Mouse (Mus musculus) ES-E14 (cell line): Measurements from ENCODE around the gene AU018091. TPM values are rescaled to one million over a fixed set of nuclear protein-coding genes. Genes with fewer than 3 reads are reported as not detected.

Source experiments
- DNase-seq: peaks from one replicate; pipeline ENCODE4 v3.0.0-alpha.2; 2013; ENCODE audit warnings: low read depth, low spot score
- H3K27ac ChIP-seq: 2 replicates; pipeline ENCODE4 v1.5.1; 2012; ENCODE audit warnings: low read depth, mild to moderate bottlenecking, low read length, moderate library complexity, mixed read lengths; ENCODE audit not compliant: poor library complexity, insufficient read depth, severe bottlenecking
- H3K36me3 ChIP-seq: 2 replicates; pipeline ENCODE4 v1.6.1; 2012; ENCODE audit warnings: mild to moderate bottlenecking, low read length, moderate library complexity, mixed read lengths; ENCODE audit not compliant: control insufficient read depth, poor library complexity, insufficient read depth, severe bottlenecking
- H3K4me1 ChIP-seq, 2 experiments: fragments of 150-350 bp in 1 of 2; sonication (generic) in 1 of 2; 2 replicates each; pipeline ENCODE4 v1.6.1; 2012; ENCODE audit warnings: low read length in 2 of 2, mild to moderate bottlenecking in 1 of 2, mixed read lengths in 1 of 2; ENCODE audit not compliant: control insufficient read depth in 2 of 2, insufficient read depth in 2 of 2, poor library complexity in 1 of 2
- H3K4me3 ChIP-seq, 2 experiments: fragments of 150-350 bp in 1 of 2; sonication (generic) in 1 of 2; 2 replicates each; pipeline ENCODE4 v1.5.1; 2012; ENCODE audit warnings: low read length in 2 of 2, low read depth in 1 of 2, mild to moderate bottlenecking in 1 of 2, mixed read lengths in 1 of 2; ENCODE audit not compliant: insufficient read depth in 1 of 2, poor library complexity in 1 of 2, severe bottlenecking in 1 of 2
- H3K9ac ChIP-seq: 2 replicates; pipeline ENCODE4 v1.6.1; 2012; ENCODE audit warnings: low read depth, mild to moderate bottlenecking, low read length, mixed read lengths; ENCODE audit not compliant: poor library complexity, insufficient read depth, severe bottlenecking
- H3K9me3 ChIP-seq: fragments of 150-350 bp; sonication (generic); 2 replicates; pipeline ENCODE4 v1.6.1; 2012; ENCODE audit warnings: low read depth, mild to moderate bottlenecking, low read length; ENCODE audit not compliant: control insufficient read depth, insufficient read depth
- CHD2 ChIP-seq: IDR thresholded peaks from 2 replicates; pipeline ENCODE4 v1.6.1; 2014; ENCODE audit warnings: mild to moderate bottlenecking, low read depth, low read length, inconsistent platforms
- HCFC1 ChIP-seq: IDR thresholded peaks from 2 replicates; pipeline ENCODE4 v1.6.1; 2012; ENCODE audit warnings: low read length, inconsistent platforms, borderline replicate concordance; ENCODE audit not compliant: insufficient read depth
- MAFK ChIP-seq: IDR thresholded peaks from 2 replicates; pipeline ENCODE4 v1.6.1; 2014; ENCODE audit warnings: mild to moderate bottlenecking, low read depth, low read length, inconsistent platforms; ENCODE audit not compliant: insufficient read depth
- ZC3H11A ChIP-seq: IDR thresholded peaks from 2 replicates; pipeline ENCODE4 v1.6.1; 2012; ENCODE audit warnings: low read depth, mild to moderate bottlenecking, inconsistent platforms, low read length, borderline replicate concordance
- ZNF384 ChIP-seq: IDR thresholded peaks from 2 replicates; pipeline ENCODE4 v1.6.1; 2012; ENCODE audit warnings: low read depth, low read length, inconsistent platforms
- in situ Hi-C, 2 experiments: fragments of 600-800 bp; cut with MboI; formaldehyde crosslinking; loops; one replicate each; pipeline ENCODE4 v1.15.1; 2025; ENCODE audit warnings: low sequenced_read_pairs in 2 of 2, inconsistent platforms in 1 of 2; ENCODE audit not compliant: unreplicated experiment in 2 of 2
- total RNA-seq: library from RNA; depleted of rRNA; stranded (reverse); fragments of 300-350 nt; gene quantifications from 2 replicates; pipeline ENCODE4 v1.2.3, GENCODE M21; 2012; rRNA removed

Gene AU018091
- 198 and 373 TPM in 2 replicates for total RNA-seq

DNA sequence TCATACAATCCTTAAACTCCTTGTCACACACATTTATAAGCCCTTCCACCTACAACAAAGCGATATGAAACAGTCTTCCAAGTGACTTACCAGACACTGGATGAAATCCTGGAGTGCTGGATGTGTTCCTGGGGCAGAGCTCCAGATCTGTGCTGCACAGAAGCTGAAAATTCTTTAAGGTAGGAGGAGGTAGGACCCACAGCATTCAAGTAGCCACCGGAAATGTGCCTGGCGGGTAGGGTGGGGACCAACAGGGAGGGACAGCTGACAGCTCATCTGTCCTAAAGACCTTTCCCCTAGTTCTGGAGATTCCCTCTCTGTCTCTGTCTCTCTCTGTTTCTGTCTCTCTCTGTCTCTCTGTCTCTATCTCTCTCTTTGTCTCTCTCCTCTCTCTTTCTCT, at the start of gene AU018091:
AU018091 (minus strand) TSS at position 279 of the 400 bp plus-strand sequence.
- Histone ChIP-seq H3K9me3 (no peaks in the 10 kb centered on the region), H3K27ac (peak within 1 kb of the TSS; percentile 68; the same call in 1 of the 2 replicates), H3K4me1 (peaks cover 0 to 2% of the 10 kb centered on the region in 2 experiments; a peak in 2 of 4 replicates), H3K9ac (peak within 1 kb of the TSS; percentile 74), H3K4me3 (peak within 1 kb of the TSS; percentile 61 to 67), H3K36me3 (peaks cover under 1% of the 10 kb centered on the region)
- in situ Hi-C loops: no loop called here
- TF ChIP-seq ZNF384 (no peak), CHD2 (no peak), HCFC1 (no peak)
- DNase-seq: peak; percentile 60

DNA sequence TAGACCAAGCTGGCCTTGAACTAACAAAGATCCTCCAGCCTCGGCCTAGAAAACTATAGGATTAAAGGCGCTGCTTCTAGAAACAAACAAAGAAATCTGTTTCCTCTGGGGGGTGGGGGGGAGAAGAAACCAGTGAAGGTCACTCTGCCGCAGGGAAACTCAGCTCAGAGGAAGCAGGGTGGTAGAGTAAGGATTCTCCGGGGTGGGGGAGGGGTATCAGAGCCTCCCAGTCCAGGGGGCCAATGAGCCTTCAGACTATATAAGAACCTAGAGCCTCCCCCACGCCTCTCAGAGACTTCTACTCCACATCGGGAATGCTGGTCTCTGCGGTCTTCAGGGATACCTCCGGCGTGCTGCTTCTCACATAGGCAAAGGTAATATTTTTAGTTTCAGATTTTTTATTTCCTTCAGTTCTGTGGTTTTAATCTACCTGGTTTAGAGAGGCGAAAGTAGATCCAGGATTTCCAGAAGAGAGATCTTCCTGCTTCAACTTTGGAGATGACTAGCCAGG, 48.6 kb upstream of the AU018091 start:
- Histone ChIP-seq H3K36me3 (peaks cover 28% of the 10 kb centered on the region), H3K4me3 (peak overlapping the region; percentile 70 to 72), H3K9ac (peak overlapping the region; percentile 86), H3K27ac (peak overlapping the region; percentile 97), H3K4me1 (peaks cover 9 to 12% of the 10 kb centered on the region in 2 experiments; a peak in 3 of 4 replicates), H3K9me3 (no peaks in the 10 kb centered on the region)
- TF ChIP-seq ZNF384: no peak
- no peak for TF ChIP-seq HCFC1
- TF ChIP-seq ZC3H11A: no peak
- TF ChIP-seq MAFK: no peak
- no peak for TF ChIP-seq CHD2
- DNase-seq: peak; percentile 98
- in situ Hi-C loops: no loop called here

DNA sequence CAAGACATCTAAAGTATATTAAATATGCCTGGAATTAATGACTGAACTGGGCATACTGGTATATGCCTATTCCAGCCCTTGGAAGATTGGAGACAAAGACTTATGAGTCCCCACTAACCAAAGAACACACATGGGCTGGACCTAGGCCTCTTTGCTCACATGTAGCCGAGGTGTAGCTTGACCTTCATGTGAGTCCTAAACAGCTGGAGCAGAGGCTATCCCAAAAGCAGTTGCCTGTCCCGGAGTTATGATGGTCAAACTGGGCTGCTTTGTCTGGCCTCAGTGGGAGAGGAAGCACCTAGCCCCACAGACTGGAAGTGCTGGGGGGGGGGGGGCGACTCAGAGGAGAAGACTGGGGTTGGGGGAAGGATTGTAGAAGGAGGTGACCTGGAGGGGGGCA, 47.3 kb upstream of the AU018091 start:
- TF ChIP-seq ZC3H11A: no peak
- TF ChIP-seq CHD2: no peak
- TF ChIP-seq HCFC1: no peak
- no peak for TF ChIP-seq MAFK
- TF ChIP-seq ZNF384: no peak
- H3K9ac ChIP-seq: no peak overlapping the region
- in situ Hi-C loops: no loop called here
- H3K36me3 ChIP-seq: peaks cover 28% of the 10 kb centered on the region
- H3K4me3 ChIP-seq: peak overlapping the region in 1 of 2 experiments; percentile 7; a peak in 1 of 4 replicates
- H3K4me1 ChIP-seq: peaks cover 9 to 12% of the 10 kb centered on the region in 2 experiments; a peak in 3 of 4 replicates
- H3K9me3 ChIP-seq: no peaks in the 10 kb centered on the region
- H3K27ac ChIP-seq: peak overlapping the region; percentile 97
- no peak for DNase-seq

- Histone ChIP-seq H3K27ac (peak overlapping the region; percentile 100), H3K9me3 (no peaks in the 10 kb centered on the region), H3K9ac (peak overlapping the region; percentile 81), H3K4me1 (peaks cover 15 to 18% of the 10 kb centered on the region in 2 experiments), H3K4me3 (peak overlapping the region; percentile 27 to 52), H3K36me3 (peaks cover 8% of the 10 kb centered on the region)
- no peak for DNase-seq
- in situ Hi-C loops: no loop called here
- TF ChIP-seq HCFC1 (no peak), ZC3H11A (no peak), CHD2 (no peak), ZNF384 (no peak), MAFK (no peak)
Measured at GRCm38 (mm10) chr7:3213557-3213956, 44.6 kb upstream of the AU018091 start.

DNA sequence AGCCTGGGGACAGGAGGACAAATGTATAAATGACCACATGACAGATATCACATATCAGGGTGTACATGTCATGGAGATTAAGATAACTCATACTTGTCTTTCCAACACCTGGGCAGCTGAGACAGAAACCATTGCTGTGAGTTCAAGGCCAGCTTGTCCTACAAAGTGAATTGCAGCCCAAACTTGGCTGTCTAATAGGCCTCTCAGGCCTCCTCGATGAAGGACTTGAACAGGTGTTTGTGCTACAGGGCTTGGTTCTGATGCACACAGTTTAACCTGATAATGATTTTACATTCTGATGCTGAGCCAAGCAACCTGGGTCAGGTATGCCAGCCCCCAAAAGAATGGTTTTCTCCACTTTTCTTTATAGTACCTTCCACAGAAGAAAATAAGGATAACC, 44.2 kb upstream of the AU018091 start:
- Histone ChIP-seq H3K4me1 (peaks cover 18 to 19% of the 10 kb centered on the region in 2 experiments), H3K27ac (peak overlapping the region; percentile 100), H3K9ac (peak overlapping the region; percentile 71; the same call in 1 of the 2 replicates), H3K36me3 (peaks cover 4% of the 10 kb centered on the region), H3K4me3 (no peak overlapping the region; a peak in 1 of 4 replicates), H3K9me3 (no peaks in the 10 kb centered on the region)
- in situ Hi-C loops: no loop called here
- no peak for DNase-seq
- no peak for TF ChIP-seq HCFC1
- TF ChIP-seq ZNF384: no peak
- no peak for TF ChIP-seq MAFK
- TF ChIP-seq ZC3H11A: no peak
- TF ChIP-seq CHD2: no peak
